Mouse (Mus musculus) liver, embryonic 11.5 days (tissue): ENCODE measurements at regions not wholly inside any gene's neighbourhood (a gene's known extent, or its start where the extent isn't known, plus 50 kb on each side); places are given as distances from the start of the nearest gene placed in this dataset.

Experiments
- ATAC-seq: fragments of 200-750 bp; cut with Nextera tagmentation; replicated peaks from 2 replicates; pipeline ENCODE4 v1.8.0; 2017; ENCODE audit warnings: moderate number of reproducible peaks, mild to moderate bottlenecking, moderate TSS enrichment, moderate library complexity; ENCODE audit not compliant: low FRiP score
- DNase-seq: peaks from one replicate; pipeline ENCODE4 v3.0.0-alpha.2; 2017; ENCODE audit warnings: low spot score
- H3K27ac ChIP-seq: fragments of 300-500 bp; sonication (generic); 2 replicates; pipeline ENCODE4 v1.5.1; 2014; ENCODE audit warnings: mild to moderate bottlenecking, low read depth, low read length, control low read depth
- H3K27me3 ChIP-seq: fragments of 300-500 bp; sonication (generic); replicated peaks from 2 replicates; pipeline ENCODE4 v1.6.1; 2014; ENCODE audit warnings: low read length, mixed read lengths; ENCODE audit not compliant: control insufficient read depth, insufficient read depth
- H3K36me3 ChIP-seq: fragments of 300-500 bp; sonication (generic); 2 replicates; pipeline ENCODE4 v1.6.1; 2014; ENCODE audit warnings: mild to moderate bottlenecking, low read length, moderate library complexity, mixed read lengths; ENCODE audit not compliant: control insufficient read depth, insufficient read depth
- H3K4me1 ChIP-seq: fragments of 300-500 bp; sonication (generic); replicated peaks from 2 replicates; pipeline ENCODE4 v1.6.1; 2014; ENCODE audit warnings: low read length, mixed read lengths; ENCODE audit not compliant: control insufficient read depth, insufficient read depth
- H3K4me2 ChIP-seq: fragments of 300-500 bp; sonication (generic); 2 replicates; pipeline ENCODE4 v1.6.1; 2014; ENCODE audit warnings: mild to moderate bottlenecking, control low read depth, moderate library complexity
- H3K4me3 ChIP-seq: fragments of 300-500 bp; sonication (generic); 2 replicates; pipeline ENCODE4 v1.5.1; 2014; ENCODE audit warnings: low read depth, low read length, control low read depth
- H3K9ac ChIP-seq: fragments of 300-500 bp; sonication (generic); 2 replicates; pipeline ENCODE4 v1.6.1; 2014; ENCODE audit warnings: low read depth, low read length, control low read depth
- H3K9me3 ChIP-seq: fragments of 300-500 bp; sonication (generic); 2 replicates; pipeline ENCODE4 v1.6.1; 2016; ENCODE audit warnings: low read length, inconsistent platforms, mixed read lengths; ENCODE audit not compliant: control insufficient read depth
- WGBS: fragments of 180-500 bp; shearing (Covaris S2); extraction: QIAGEN DNeasy Blood & Tissue Kit; methylation state at CpG from one replicate; pipeline ENCODE4 v1.1.7; 2014; 5-methylcytosine and 5-hydroxymethylcytosine counted together

GRCm38 (mm10) chr1:90268131-90268691 is 64.4 kb downstream of the Ackr3 start:
- no peak for ATAC-seq
- Histone ChIP-seq H3K4me1 (no peaks in the 10 kb centered on the region), H3K4me3 (no peak overlapping the region), H3K9me3 (no peaks in the 10 kb centered on the region), H3K36me3 (no peaks in the 10 kb centered on the region), H3K4me2 (no peak overlapping the region), H3K27me3 (peaks cover 6% of the 10 kb centered on the region; the same call in 1 of the 2 replicates), H3K9ac (no peak overlapping the region), H3K27ac (no peak overlapping the region)
- WGBS = 67% methylated on average over 17 of the region's 17 CpGs
- DNase-seq = no peak

- no peaks in the 10 kb centered on the region for H3K4me1 ChIP-seq
- ATAC-seq = no peak
- H3K27ac ChIP-seq = no peak overlapping the region
- no peak overlapping the region for H3K4me2 ChIP-seq
- no peak overlapping the region for H3K9ac ChIP-seq
- 74% methylated on average over 7 of the region's 7 CpGs for WGBS
- H3K9me3 ChIP-seq = no peaks in the 10 kb centered on the region
- H3K36me3 ChIP-seq = no peaks in the 10 kb centered on the region
- no peak overlapping the region for H3K4me3 ChIP-seq
- DNase-seq = no peak
- H3K27me3 ChIP-seq = peaks cover 6% of the 10 kb centered on the region; the same call in 1 of the 2 replicates
These were observed 65.2 kb downstream of the Ackr3 start for GRCm38 (mm10) chr1:90268951-90269350.

- ATAC-seq = no peak
- Histone ChIP-seq H3K4me3 (no peak overlapping the region), H3K9ac (no peak overlapping the region), H3K4me1 (no peaks in the 10 kb centered on the region), H3K9me3 (no peaks in the 10 kb centered on the region), H3K27me3 (peaks cover 6% of the 10 kb centered on the region; the same call in 1 of the 2 replicates), H3K36me3 (no peaks in the 10 kb centered on the region), H3K27ac (no peak overlapping the region), H3K4me2 (no peak overlapping the region)
- DNase-seq = no peak
- WGBS = 71% methylated on average over 1 of the region's 1 CpGs
These were observed 66.1 kb downstream of the Ackr3 start for GRCm38 (mm10) chr1:90269836-90270235.

GRCm38 (mm10) chr1:90271326-90271725 is 67.5 kb downstream of the Ackr3 start:
- no peaks in the 10 kb centered on the region for H3K36me3 ChIP-seq
- DNase-seq = no peak
- no peak overlapping the region for H3K27ac ChIP-seq
- WGBS = 70% methylated on average over 3 of the region's 3 CpGs
- no peaks in the 10 kb centered on the region for H3K9me3 ChIP-seq
- ATAC-seq = no peak
- H3K4me1 ChIP-seq = no peaks in the 10 kb centered on the region
- peaks cover 6% of the 10 kb centered on the region; the same call in 1 of the 2 replicates for H3K27me3 ChIP-seq
- no peak overlapping the region for H3K4me3 ChIP-seq
- no peak overlapping the region for H3K9ac ChIP-seq
- H3K4me2 ChIP-seq = no peak overlapping the region

- H3K4me3 ChIP-seq = no peak overlapping the region
- no peaks in the 10 kb centered on the region for H3K9me3 ChIP-seq
- no peaks in the 10 kb centered on the region; the same call in 1 of the 2 replicates for H3K27me3 ChIP-seq
- no peak overlapping the region for H3K27ac ChIP-seq
- H3K4me1 ChIP-seq = no peaks in the 10 kb centered on the region
- 95% methylated on average over 5 of the region's 5 CpGs for WGBS
- no peaks in the 10 kb centered on the region for H3K36me3 ChIP-seq
- no peak overlapping the region for H3K9ac ChIP-seq
- no peak overlapping the region for H3K4me2 ChIP-seq
- DNase-seq (no peak), ATAC-seq (no peak)
These were observed 68.6 kb downstream of the Ackr3 start for GRCm38 (mm10) chr1:90272411-90272810.

GRCm38 (mm10) chr1:90272830-90273628 is 69.2 kb downstream of the Ackr3 start:
- no peak for ATAC-seq
- Histone ChIP-seq H3K36me3 (no peaks in the 10 kb centered on the region), H3K4me1 (no peaks in the 10 kb centered on the region), H3K9ac (no peak overlapping the region), H3K4me3 (no peak overlapping the region), H3K27me3 (no peaks in the 10 kb centered on the region; the same call in 1 of the 2 replicates), H3K4me2 (no peak overlapping the region), H3K9me3 (no peaks in the 10 kb centered on the region), H3K27ac (no peak overlapping the region)
- 84% methylated on average over 19 of the region's 19 CpGs for WGBS
- DNase-seq = no peak

- Histone ChIP-seq H3K4me1 (no peaks in the 10 kb centered on the region), H3K4me2 (no peak overlapping the region), H3K9ac (no peak overlapping the region), H3K27ac (no peak overlapping the region), H3K36me3 (no peaks in the 10 kb centered on the region), H3K9me3 (no peaks in the 10 kb centered on the region), H3K27me3 (no peaks in the 10 kb centered on the region; the same call in 1 of the 2 replicates), H3K4me3 (no peak overlapping the region)
- ATAC-seq (no peak), DNase-seq (no peak)
These were observed 69.8 kb downstream of the Ackr3 start for GRCm38 (mm10) chr1:90273629-90273928.

- Histone ChIP-seq H3K4me1 (no peaks in the 10 kb centered on the region), H3K36me3 (no peaks in the 10 kb centered on the region), H3K4me3 (no peak overlapping the region), H3K27ac (peak overlapping the region; percentile 32; the same call in 1 of the 2 replicates), H3K27me3 (no peaks in the 10 kb centered on the region), H3K9ac (no peak overlapping the region), H3K4me2 (no peak overlapping the region), H3K9me3 (no peaks in the 10 kb centered on the region)
- DNase-seq (no peak), ATAC-seq (peak; percentile 72)
- 70% methylated on average over 9 of the region's 9 CpGs for WGBS
These were observed 71.3 kb downstream of the Ackr3 start for GRCm38 (mm10) chr1:90274968-90275651.
